Mouse (Mus musculus): Measurements from ENCODE around the gene Nod2. TPM values are rescaled to one million over a fixed set of nuclear protein-coding genes. Genes with fewer than 3 reads are reported as not detected.

Gene Nod2
- polyA plus RNA-seq, 1 experiment from 2014 or later: 0.17 TPM

DNA sequence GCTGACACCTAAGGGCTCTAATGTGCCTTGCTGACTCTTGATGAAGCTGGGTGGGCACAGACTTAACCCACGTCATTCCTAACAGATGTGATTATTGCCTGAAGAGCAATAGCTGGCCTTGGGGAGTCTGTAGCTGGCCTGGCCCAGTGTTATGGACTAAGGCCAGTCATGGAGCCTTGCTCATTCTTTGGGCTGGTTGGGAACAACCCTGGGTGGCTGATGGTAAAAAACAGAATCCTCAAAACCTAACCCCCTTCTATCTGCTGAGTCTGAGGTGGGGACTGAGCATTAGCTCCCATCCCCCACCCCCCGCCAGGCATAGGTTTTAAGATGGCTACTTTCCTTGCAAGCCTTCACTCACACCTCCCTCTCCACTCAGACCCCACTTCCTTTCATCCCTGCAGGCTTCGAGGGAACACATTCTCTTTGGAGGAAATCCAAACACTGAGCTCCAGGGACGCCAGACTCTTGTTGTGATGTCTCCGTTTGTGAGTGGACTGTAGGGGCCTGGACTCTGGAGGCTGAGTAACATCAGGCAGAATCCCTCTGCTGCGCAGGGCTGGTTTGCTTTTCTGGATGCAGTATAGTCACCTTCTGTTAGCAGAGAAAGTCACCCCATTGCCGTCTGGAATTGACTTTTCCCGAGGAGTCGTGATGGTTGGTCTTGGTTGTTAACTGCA, 39.3 kb downstream of the Nod2 start:
- no peak for ATAC-seq (replicated peaks; ENCODE audit: insufficient number of reproducible peaks, low FRiP score, low TSS enrichment, low read depth)
- Histone ChIP-seq H3K27ac (replicated peaks; ENCODE audit: low read depth, low read length) (no peak overlapping the region), H3K4me3 (ENCODE audit: low read depth, low read length) (no peak overlapping the region), H3K9ac (replicated peaks; ENCODE audit: low read length) (no peak overlapping the region), H3K9me3 (replicated peaks; ENCODE audit: control insufficient read depth, low read length) (no peaks in the 10 kb centered on the region), H3K4me1 (ENCODE audit: control insufficient read depth, insufficient read depth, low read length) (no peaks in the 10 kb centered on the region), H3K4me2 (ENCODE audit: low read depth, low read length) (no peak overlapping the region), H3K27me3 (ENCODE audit: control insufficient read depth, insufficient read depth, low read length) (no peaks in the 10 kb centered on the region), H3K36me3 (replicated peaks; ENCODE audit: control insufficient read depth, insufficient read depth, low read depth, low read length) (no peaks in the 10 kb centered on the region)
- DNase-seq (ENCODE audit: low spot score): no peak
- 59% methylated on average over 9 of the region's 9 CpGs for WGBS

DNA sequence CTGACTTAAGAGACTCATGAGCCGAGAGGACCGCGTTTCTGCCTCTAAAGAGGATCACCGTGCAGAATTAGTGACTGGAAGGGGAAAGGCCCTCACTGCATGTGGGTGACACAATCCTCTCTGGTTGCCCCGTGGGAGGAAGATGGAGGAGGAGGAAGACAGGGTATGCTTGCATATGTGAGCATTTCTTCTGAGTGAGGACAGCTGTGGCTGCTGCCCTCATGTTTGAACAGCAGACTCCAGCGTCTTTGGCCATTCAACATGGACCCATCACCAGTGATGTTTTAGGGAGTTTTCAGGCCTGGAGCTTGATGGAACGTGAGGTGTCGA, 39.8 kb downstream of the Nod2 start:
- no peaks in the 10 kb centered on the region for H3K36me3 ChIP-seq (replicated peaks; ENCODE audit: control insufficient read depth, insufficient read depth, low read depth, low read length)
- ATAC-seq (replicated peaks; ENCODE audit: insufficient number of reproducible peaks, low FRiP score, low TSS enrichment, low read depth) (no peak), DNase-seq (ENCODE audit: low spot score) (no peak)
- H3K27me3 ChIP-seq (ENCODE audit: control insufficient read depth, insufficient read depth, low read length): no peaks in the 10 kb centered on the region
- WGBS: 83% methylated on average over 8 of the region's 8 CpGs
- H3K4me1 ChIP-seq (ENCODE audit: control insufficient read depth, insufficient read depth, low read length): no peaks in the 10 kb centered on the region
- no peak overlapping the region for H3K27ac ChIP-seq (replicated peaks; ENCODE audit: low read depth, low read length)
- no peak overlapping the region for H3K4me3 ChIP-seq (ENCODE audit: low read depth, low read length)
- H3K9ac ChIP-seq (replicated peaks; ENCODE audit: low read length): no peak overlapping the region
- H3K9me3 ChIP-seq (replicated peaks; ENCODE audit: control insufficient read depth, low read length): no peaks in the 10 kb centered on the region
- H3K4me2 ChIP-seq (ENCODE audit: low read depth, low read length): no peak overlapping the region

DNA sequence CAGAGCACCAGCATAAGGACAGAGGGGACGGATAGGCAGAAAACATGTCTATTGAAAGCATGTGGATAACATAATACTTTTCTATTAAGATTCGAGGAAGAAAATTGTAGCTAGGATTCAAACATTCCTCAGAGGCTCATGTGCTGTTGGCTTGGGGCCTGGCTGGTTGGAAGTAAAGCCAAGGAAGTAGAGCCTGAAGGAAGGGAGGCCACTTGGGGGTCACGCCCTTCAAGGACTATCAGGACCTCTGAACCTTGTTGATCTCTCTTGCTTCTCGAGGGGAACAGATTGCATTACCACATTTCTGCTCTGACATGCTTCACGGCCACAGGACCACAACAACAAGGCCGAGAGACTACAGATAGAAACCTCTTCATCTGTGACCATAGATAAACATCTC, 42.0 kb downstream of the Nod2 start:
- DNase-seq (ENCODE audit: low spot score) (no peak), ATAC-seq (replicated peaks; ENCODE audit: insufficient number of reproducible peaks, low FRiP score, low TSS enrichment, low read depth) (no peak)
- H3K9ac ChIP-seq (replicated peaks; ENCODE audit: low read length): no peak overlapping the region
- no peak overlapping the region for H3K4me2 ChIP-seq (ENCODE audit: low read depth, low read length)
- no peaks in the 10 kb centered on the region for H3K27me3 ChIP-seq (ENCODE audit: control insufficient read depth, insufficient read depth, low read length)
- no peaks in the 10 kb centered on the region for H3K36me3 ChIP-seq (replicated peaks; ENCODE audit: control insufficient read depth, insufficient read depth, low read depth, low read length)
- WGBS: 73% methylated on average over 6 of the region's 6 CpGs
- no peak overlapping the region for H3K27ac ChIP-seq (replicated peaks; ENCODE audit: low read depth, low read length)
- no peaks in the 10 kb centered on the region for H3K4me1 ChIP-seq (ENCODE audit: control insufficient read depth, insufficient read depth, low read length)
- H3K9me3 ChIP-seq (replicated peaks; ENCODE audit: control insufficient read depth, low read length): no peaks in the 10 kb centered on the region
- no peak overlapping the region for H3K4me3 ChIP-seq (ENCODE audit: low read depth, low read length)

DNA sequence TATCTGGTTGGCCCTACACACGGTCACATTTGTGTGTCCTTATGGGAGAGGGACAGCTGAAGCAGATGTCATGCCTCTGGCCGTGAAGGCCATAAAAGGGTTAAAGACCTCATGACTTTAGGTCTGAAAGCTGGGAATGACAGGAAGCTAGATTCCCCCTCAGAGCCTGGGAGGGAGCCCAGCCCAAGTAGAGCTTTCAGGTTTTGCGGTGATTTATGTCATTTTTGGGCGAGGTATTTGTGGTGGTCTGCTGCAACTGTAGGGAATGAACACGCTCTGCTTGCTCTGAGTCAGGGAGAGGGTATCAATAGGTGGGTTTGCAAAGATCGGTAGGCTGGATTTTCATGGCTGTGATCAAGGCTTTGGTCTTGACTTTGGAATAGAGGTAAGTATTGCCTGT, 42.8 kb downstream of the Nod2 start:
- H3K36me3 ChIP-seq (replicated peaks; ENCODE audit: control insufficient read depth, insufficient read depth, low read depth, low read length): no peaks in the 10 kb centered on the region
- H3K4me2 ChIP-seq (ENCODE audit: low read depth, low read length): no peak overlapping the region
- ATAC-seq (replicated peaks; ENCODE audit: insufficient number of reproducible peaks, low FRiP score, low TSS enrichment, low read depth) (no peak), DNase-seq (ENCODE audit: low spot score) (no peak)
- no peak overlapping the region for H3K9ac ChIP-seq (replicated peaks; ENCODE audit: low read length)
- no peak overlapping the region for H3K4me3 ChIP-seq (ENCODE audit: low read depth, low read length)
- H3K27me3 ChIP-seq (ENCODE audit: control insufficient read depth, insufficient read depth, low read length): no peaks in the 10 kb centered on the region
- 85% methylated on average over 6 of the region's 6 CpGs for WGBS
- no peak overlapping the region for H3K27ac ChIP-seq (replicated peaks; ENCODE audit: low read depth, low read length)
- H3K4me1 ChIP-seq (ENCODE audit: control insufficient read depth, insufficient read depth, low read length): no peaks in the 10 kb centered on the region
- H3K9me3 ChIP-seq (replicated peaks; ENCODE audit: control insufficient read depth, low read length): no peaks in the 10 kb centered on the region

DNA sequence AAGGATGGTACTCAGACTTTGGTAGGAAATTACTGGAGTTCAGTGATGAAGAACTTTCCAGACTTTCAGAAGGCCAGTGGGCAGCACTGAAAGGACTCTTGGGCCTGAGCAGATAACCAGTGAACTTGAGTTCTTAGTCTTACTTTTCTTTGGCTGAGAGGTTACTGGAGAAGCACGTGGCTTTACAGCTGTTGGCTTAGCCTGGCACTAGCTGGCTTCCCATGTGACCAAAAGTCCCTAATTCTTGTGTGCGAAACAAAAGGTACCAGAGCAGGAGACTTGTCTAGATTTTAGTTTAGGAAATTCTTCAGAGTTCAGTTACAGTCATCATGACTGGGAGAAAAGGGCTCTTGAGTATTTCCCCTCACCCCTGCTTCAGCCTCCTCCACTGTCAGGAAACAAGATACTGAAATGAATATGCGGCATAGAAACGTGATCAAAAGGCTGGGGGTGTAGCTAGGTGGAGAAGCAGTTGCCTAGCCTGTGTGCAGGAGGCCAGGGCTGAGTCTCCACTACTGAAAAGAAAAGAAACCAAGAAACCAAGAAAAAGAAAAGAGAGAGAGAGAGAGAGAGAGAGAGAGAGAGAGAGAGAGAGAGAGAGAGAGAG, 44.3 kb downstream of the Nod2 start:
- H3K4me3 ChIP-seq (ENCODE audit: low read depth, low read length): no peak overlapping the region
- no peaks in the 10 kb centered on the region for H3K36me3 ChIP-seq (replicated peaks; ENCODE audit: control insufficient read depth, insufficient read depth, low read depth, low read length)
- H3K27ac ChIP-seq (replicated peaks; ENCODE audit: low read depth, low read length): no peak overlapping the region
- ATAC-seq (replicated peaks; ENCODE audit: insufficient number of reproducible peaks, low FRiP score, low TSS enrichment, low read depth) (no peak), DNase-seq (ENCODE audit: low spot score) (no peak)
- H3K27me3 ChIP-seq (ENCODE audit: control insufficient read depth, insufficient read depth, low read length): no peaks in the 10 kb centered on the region
- no peak overlapping the region for H3K4me2 ChIP-seq (ENCODE audit: low read depth, low read length)
- no peaks in the 10 kb centered on the region for H3K4me1 ChIP-seq (ENCODE audit: control insufficient read depth, insufficient read depth, low read length)
- 47% methylated on average over 4 of the region's 4 CpGs for WGBS
- H3K9ac ChIP-seq (replicated peaks; ENCODE audit: low read length): no peak overlapping the region
- H3K9me3 ChIP-seq (replicated peaks; ENCODE audit: control insufficient read depth, low read length): no peaks in the 10 kb centered on the region

DNA sequence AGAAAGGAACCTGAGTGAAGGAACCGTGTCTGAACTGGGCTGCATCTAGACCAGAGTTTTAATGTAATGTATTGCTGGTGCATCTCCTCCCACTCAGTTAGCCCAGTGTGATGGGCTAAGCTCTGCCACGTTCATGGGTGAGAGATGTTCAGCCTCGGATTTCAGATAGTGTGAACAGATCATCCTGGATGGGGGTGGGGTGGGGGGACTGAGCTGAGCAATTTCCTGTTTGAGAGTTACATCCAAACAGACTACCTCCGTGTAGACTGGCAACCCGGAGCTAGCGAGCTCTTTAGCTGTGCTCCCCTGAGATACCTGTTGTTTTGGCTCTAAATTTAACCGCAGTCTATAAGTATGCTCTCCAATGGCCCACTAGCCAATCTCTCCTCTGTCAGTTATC, 44.8 kb downstream of the Nod2 start:
- WGBS: 49% methylated on average over 7 of the region's 7 CpGs
- DNase-seq (ENCODE audit: low spot score) (no peak), ATAC-seq (replicated peaks; ENCODE audit: insufficient number of reproducible peaks, low FRiP score, low TSS enrichment, low read depth) (no peak)
- Histone ChIP-seq H3K9me3 (replicated peaks; ENCODE audit: control insufficient read depth, low read length) (no peaks in the 10 kb centered on the region), H3K4me3 (ENCODE audit: low read depth, low read length) (no peak overlapping the region), H3K27ac (replicated peaks; ENCODE audit: low read depth, low read length) (no peak overlapping the region), H3K27me3 (ENCODE audit: control insufficient read depth, insufficient read depth, low read length) (no peaks in the 10 kb centered on the region), H3K4me1 (ENCODE audit: control insufficient read depth, insufficient read depth, low read length) (no peaks in the 10 kb centered on the region), H3K36me3 (replicated peaks; ENCODE audit: control insufficient read depth, insufficient read depth, low read depth, low read length) (no peaks in the 10 kb centered on the region), H3K9ac (replicated peaks; ENCODE audit: low read length) (no peak overlapping the region), H3K4me2 (ENCODE audit: low read depth, low read length) (no peak overlapping the region)

DNA sequence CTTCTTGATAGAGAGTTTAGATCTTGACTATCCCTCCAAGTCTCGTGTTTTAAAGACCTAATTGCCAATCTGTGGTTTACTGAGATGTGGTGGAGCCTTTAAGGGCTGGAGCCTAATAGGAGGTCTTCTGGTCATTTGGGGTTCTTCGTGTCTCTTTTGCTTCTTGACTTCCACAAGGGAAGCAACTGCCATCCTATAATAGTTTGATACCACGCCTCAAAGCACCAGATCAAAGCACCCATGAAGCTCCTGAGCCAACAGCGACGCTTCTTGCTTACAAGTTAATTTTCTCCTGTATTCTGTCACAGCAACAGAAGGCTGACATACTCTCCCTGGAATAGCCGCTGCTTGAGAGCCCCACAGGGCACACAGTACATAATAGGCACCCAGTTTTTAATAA, 45.8 kb downstream of the Nod2 start:
- Histone ChIP-seq H3K4me1 (ENCODE audit: control insufficient read depth, insufficient read depth, low read length) (no peaks in the 10 kb centered on the region), H3K9me3 (replicated peaks; ENCODE audit: control insufficient read depth, low read length) (no peaks in the 10 kb centered on the region), H3K36me3 (replicated peaks; ENCODE audit: control insufficient read depth, insufficient read depth, low read depth, low read length) (no peaks in the 10 kb centered on the region), H3K4me2 (ENCODE audit: low read depth, low read length) (no peak overlapping the region), H3K4me3 (ENCODE audit: low read depth, low read length) (no peak overlapping the region), H3K27me3 (ENCODE audit: control insufficient read depth, insufficient read depth, low read length) (no peaks in the 10 kb centered on the region), H3K9ac (replicated peaks; ENCODE audit: low read length) (no peak overlapping the region), H3K27ac (replicated peaks; ENCODE audit: low read depth, low read length) (no peak overlapping the region)
- ATAC-seq (replicated peaks; ENCODE audit: insufficient number of reproducible peaks, low FRiP score, low TSS enrichment, low read depth) (no peak), DNase-seq (ENCODE audit: low spot score) (no peak)
- 80% methylated on average over 6 of the region's 6 CpGs for WGBS

DNA sequence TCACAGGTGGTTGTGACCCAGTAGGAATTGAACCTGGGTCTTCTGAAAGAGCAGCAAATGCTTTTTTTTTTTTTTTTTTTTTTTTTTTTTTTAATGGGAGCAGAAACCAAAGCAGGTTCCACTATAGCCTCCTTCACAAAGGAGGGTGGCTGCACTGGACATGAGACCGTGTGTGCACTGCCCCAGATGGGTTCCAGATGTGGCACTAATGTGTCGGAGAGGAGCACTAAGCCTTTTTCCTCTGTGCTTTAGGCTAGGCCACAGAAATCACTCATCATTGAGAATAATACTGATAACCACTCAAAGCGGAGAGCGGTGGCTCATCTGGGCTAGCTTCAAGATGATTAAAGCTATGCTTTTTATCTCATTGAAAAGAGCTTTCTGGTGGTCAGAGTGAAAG, 46.3 kb downstream of the Nod2 start:
- no peak for ATAC-seq (replicated peaks; ENCODE audit: insufficient number of reproducible peaks, low FRiP score, low TSS enrichment, low read depth)
- Histone ChIP-seq H3K4me3 (ENCODE audit: low read depth, low read length) (no peak overlapping the region), H3K4me1 (ENCODE audit: control insufficient read depth, insufficient read depth, low read length) (no peaks in the 10 kb centered on the region), H3K27me3 (ENCODE audit: control insufficient read depth, insufficient read depth, low read length) (no peaks in the 10 kb centered on the region), H3K27ac (replicated peaks; ENCODE audit: low read depth, low read length) (no peak overlapping the region), H3K9ac (replicated peaks; ENCODE audit: low read length) (no peak overlapping the region), H3K36me3 (replicated peaks; ENCODE audit: control insufficient read depth, insufficient read depth, low read depth, low read length) (no peaks in the 10 kb centered on the region), H3K9me3 (replicated peaks; ENCODE audit: control insufficient read depth, low read length) (no peaks in the 10 kb centered on the region), H3K4me2 (ENCODE audit: low read depth, low read length) (no peak overlapping the region)
- 49% methylated on average over 4 of the region's 4 CpGs for WGBS
- DNase-seq (ENCODE audit: low spot score): peak; percentile 53

All from embryonic facial prominence, embryonic 11.5 days (tissue).